Mouse (Mus musculus) spleen, adult 2 months (tissue): ENCODE measurements around the gene Rfesd.

Source experiments
- CTCF ChIP-seq: fragments of 200-500 bp; IDR thresholded peaks from 2 replicates; pipeline ENCODE4 v1.5.1; 2011; ENCODE audit warnings: mild to moderate bottlenecking, inconsistent platforms; ENCODE audit not compliant: insufficient read depth, insufficient read length, insufficient replicate concordance; ENCODE audit errors: extremely low read depth
- POLR2A ChIP-seq: fragments of 200-500 bp; IDR thresholded peaks from 2 replicates; pipeline ENCODE4 v1.6.1; 2011; ENCODE audit warnings: low read depth, low read length, inconsistent platforms

- no peak for TF ChIP-seq POLR2A
- TF ChIP-seq CTCF = no peak
Measured at GRCm38 (mm10) chr13:75975629-75976028, 42.9 kb downstream of the Rfesd start.
